Mouse (Mus musculus) hindbrain, embryonic 16.5 days (tissue): Measurements from ENCODE around the gene Gm28230. TPM values are rescaled to one million over a fixed set of nuclear protein-coding genes. Genes with fewer than 3 reads are reported as not detected.
A peak's percentile ranks its signal among the peaks of the same experiment; 100 is the strongest.

ENCODE experiments used
- ATAC-seq: fragments of 200-750 bp; cut with Nextera tagmentation; 2 replicates; pipeline ENCODE4 v1.8.0; 2017; ENCODE audit warnings: moderate TSS enrichment, moderate library complexity
- H3K27ac ChIP-seq: fragments of 300-500 bp; sonication (generic); 2 replicates; pipeline ENCODE4 v1.5.1; 2014; ENCODE audit warnings: low read depth, mild to moderate bottlenecking, control low read depth, low read length, moderate library complexity
- H3K27me3 ChIP-seq: fragments of 300-500 bp; sonication (generic); replicated peaks from 2 replicates; pipeline ENCODE4 v1.6.1; 2014; ENCODE audit warnings: low read length; ENCODE audit not compliant: control insufficient read depth, insufficient read depth
- H3K36me3 ChIP-seq: fragments of 300-500 bp; sonication (generic); 2 replicates; pipeline ENCODE4 v1.6.1; 2014; ENCODE audit warnings: mild to moderate bottlenecking, low read length, moderate library complexity, mixed read lengths; ENCODE audit not compliant: control insufficient read depth, insufficient read depth
- H3K4me1 ChIP-seq: fragments of 300-500 bp; sonication (generic); 2 replicates; pipeline ENCODE4 v1.6.1; 2014; ENCODE audit warnings: low read depth, low read length; ENCODE audit not compliant: control insufficient read depth, insufficient read depth
- H3K4me2 ChIP-seq: fragments of 300-500 bp; sonication (generic); 2 replicates; pipeline ENCODE4 v1.6.1; 2014; ENCODE audit warnings: mild to moderate bottlenecking, low read length, control low read depth, moderate library complexity
- H3K4me3 ChIP-seq: fragments of 300-500 bp; sonication (generic); 2 replicates; pipeline ENCODE4 v1.5.1; 2014; ENCODE audit warnings: mild to moderate bottlenecking, low read length, control low read depth, moderate library complexity
- H3K9ac ChIP-seq: fragments of 300-500 bp; sonication (generic); 2 replicates; pipeline ENCODE4 v1.6.1; 2014; ENCODE audit warnings: low read depth, mild to moderate bottlenecking, control low read depth, low read length, moderate library complexity
- H3K9me3 ChIP-seq: fragments of 300-500 bp; sonication (generic); 2 replicates; pipeline ENCODE4 v1.6.1; 2014; ENCODE audit warnings: mild to moderate bottlenecking, low read length, moderate library complexity; ENCODE audit not compliant: control insufficient read depth
- WGBS: fragments of 180-500 bp; shearing (Covaris S2); extraction: QIAGEN DNeasy Blood & Tissue Kit; methylation state at CpG from one replicate; pipeline ENCODE4 v1.1.7; 2014; 5-methylcytosine and 5-hydroxymethylcytosine counted together
- polyA plus RNA-seq: library from polyadenylated mRNA; unstranded; fragments of >200 nt; fragmentation: Nextera tagmentation; extraction: Ambion mirVana; gene quantifications from 2 replicates; pipeline ENCODE4 v1.2.1, GENCODE M21; 2015

Gm28230 gene
- polyA plus RNA-seq, 1 experiment from 2014 or later: 0.45 TPM

- H3K4me1 ChIP-seq: peaks cover 14% of the 10 kb centered on the region
Observed at GRCm38 (mm10) chr2:74707599-74707998, 18.9 kb upstream of the Gm28230 start.

DNA sequence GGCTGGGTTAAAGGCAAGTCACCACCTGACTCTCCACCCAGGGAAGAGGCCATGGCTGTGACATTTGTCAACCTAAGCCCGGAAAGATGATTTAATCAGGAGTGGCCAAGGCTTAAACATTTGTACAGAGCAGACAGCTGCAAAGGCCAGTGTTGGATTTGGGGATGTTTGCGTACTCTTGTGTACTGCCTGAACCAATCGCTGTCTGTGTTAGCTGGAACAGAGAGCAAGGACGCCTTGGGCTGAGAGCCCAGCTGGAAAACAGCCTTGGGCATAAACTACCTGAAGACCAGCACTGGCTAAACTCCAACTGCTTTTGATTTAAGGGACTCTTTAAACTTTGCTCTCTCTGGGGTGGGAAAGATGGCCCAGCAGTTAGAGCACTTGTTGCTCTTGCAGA, 17.9 kb upstream of the Gm28230 start:
- Histone ChIP-seq H3K27ac (no peak overlapping the region), H3K4me1 (peaks cover 14% of the 10 kb centered on the region), H3K4me2 (no peak overlapping the region), H3K27me3 (peaks cover 58% of the 10 kb centered on the region), H3K36me3 (no peaks in the 10 kb centered on the region), H3K9ac (no peak overlapping the region), H3K9me3 (no peaks in the 10 kb centered on the region), H3K4me3 (no peak overlapping the region)
- no peak for ATAC-seq
- WGBS: 10% methylated on average over 4 of the region's 4 CpGs

More at GRCm38 (mm10) chr2:74707599-74707998, 18.9 kb upstream of the Gm28230 start:
- Histone ChIP-seq H3K27me3 (peaks cover 58% of the 10 kb centered on the region), H3K9ac (no peak overlapping the region), H3K9me3 (no peaks in the 10 kb centered on the region), H3K4me3 (no peak overlapping the region), H3K36me3 (no peaks in the 10 kb centered on the region), H3K27ac (no peak overlapping the region), H3K4me2 (no peak overlapping the region)
- ATAC-seq: no peak
- 10% methylated on average over 7 of the region's 7 CpGs for WGBS

DNA sequence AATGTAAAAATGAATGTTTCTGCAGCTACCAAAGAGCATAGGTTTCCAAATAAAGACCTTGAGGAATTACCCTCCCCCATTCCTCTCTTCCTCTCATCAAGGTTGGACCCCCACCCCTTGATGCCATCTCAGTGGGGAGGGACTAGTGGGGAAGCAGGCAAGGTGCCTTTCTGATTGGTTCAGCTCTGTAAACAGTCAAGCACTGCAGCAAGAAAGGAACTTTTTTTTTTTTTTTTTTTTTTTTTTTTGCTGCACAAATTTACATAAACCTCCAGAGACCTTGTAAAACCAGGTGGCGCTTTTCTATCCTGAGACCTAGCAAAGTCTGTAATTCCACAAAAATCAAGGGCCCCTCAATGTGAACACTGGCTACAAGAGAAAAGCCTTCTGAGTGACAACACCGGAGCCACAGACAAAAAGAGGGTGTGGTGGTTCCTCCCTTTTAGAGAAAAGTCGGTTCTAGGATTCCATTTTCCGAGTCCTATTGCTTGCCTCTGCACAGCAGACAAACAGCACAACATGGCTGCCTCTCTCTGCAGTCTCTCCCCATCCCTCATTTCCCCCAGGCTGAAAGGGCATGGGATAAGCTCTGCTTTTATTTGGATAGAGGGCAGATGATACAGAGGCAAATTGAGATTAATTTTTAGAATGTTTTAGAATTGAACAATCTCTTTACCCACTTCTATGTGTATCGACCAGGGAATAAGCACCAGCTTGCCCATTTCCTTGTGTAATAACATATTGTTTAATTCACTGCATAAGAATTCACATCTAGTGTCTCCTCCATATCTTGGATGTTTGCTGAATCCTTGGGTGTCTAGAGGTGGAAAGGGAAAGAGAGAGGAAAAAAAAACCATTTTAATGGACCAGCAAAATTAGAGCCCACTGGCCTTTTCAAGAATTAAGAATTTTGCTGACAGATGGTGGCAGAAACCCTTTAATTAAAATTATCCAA, 16.8 kb upstream of the Gm28230 start:
- no peaks in the 10 kb centered on the region for H3K36me3 ChIP-seq
- H3K9me3 ChIP-seq: no peaks in the 10 kb centered on the region
- H3K9ac ChIP-seq: no peak overlapping the region
- no peak overlapping the region for H3K4me3 ChIP-seq
- peaks cover 56% of the 10 kb centered on the region for H3K27me3 ChIP-seq
- H3K27ac ChIP-seq: no peak overlapping the region
- ATAC-seq: no peak
- 4% methylated on average over 5 of the region's 5 CpGs for WGBS
- peaks cover 14% of the 10 kb centered on the region for H3K4me1 ChIP-seq
- H3K4me2 ChIP-seq: no peak overlapping the region

DNA sequence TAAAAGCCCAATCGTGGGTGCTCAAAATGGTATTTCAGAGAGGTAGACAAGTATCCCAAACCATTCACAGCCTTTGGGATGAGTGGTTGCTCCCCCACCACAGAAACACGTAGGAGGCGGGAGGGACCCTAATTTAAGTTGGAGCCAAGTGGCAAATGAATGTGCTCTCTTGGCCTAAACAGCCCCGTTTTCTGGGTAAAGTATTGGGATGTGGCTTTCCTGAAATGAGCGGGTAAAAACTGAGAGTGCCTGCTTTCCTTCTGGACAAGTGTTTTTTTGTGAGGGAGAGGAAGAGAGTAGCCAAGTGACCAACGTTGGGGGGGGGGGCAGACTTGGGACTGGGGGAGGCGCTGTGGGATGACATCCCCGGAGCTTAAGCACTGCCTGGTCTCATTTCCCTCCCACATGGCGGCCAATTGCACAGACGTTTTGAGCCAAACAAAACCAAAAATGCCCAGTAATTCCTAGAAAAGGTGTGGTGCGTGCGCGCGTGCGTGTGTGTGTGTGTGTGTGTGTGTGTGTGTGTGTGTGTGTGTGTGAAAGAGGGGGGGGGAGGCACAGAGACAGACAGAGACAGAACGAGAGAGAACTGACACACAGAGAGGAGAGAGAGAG, 15.5 kb upstream of the Gm28230 start:
- Histone ChIP-seq H3K4me1 (peaks cover 5% of the 10 kb centered on the region; the same call in 1 of the 2 replicates), H3K36me3 (no peaks in the 10 kb centered on the region), H3K9me3 (no peaks in the 10 kb centered on the region), H3K27me3 (peaks cover 63% of the 10 kb centered on the region), H3K9ac (no peak overlapping the region), H3K4me2 (peak overlapping the region; percentile 14; the same call in 1 of the 2 replicates), H3K4me3 (no peak overlapping the region), H3K27ac (no peak overlapping the region)
- ATAC-seq: no peak
- under 1% methylated on average over 16 of the region's 16 CpGs for WGBS

GRCm38 (mm10) chr2:74711721-74712621, 14.6 kb upstream of the Gm28230 start, which contains the start of the genes Hoxd3 and Hoxd4:
Gene Hoxd3, plus strand, starts transcription at chr2:74711927.
Gene Hoxd4, plus strand, starts transcription at chr2:74711929.
- Histone ChIP-seq H3K4me1 (peaks cover 7% of the 10 kb centered on the region; the same call in 1 of the 2 replicates), H3K4me3 (peak within 1 kb of the TSS; percentile 36), H3K9ac (peak within 1 kb of the TSS; percentile 42), H3K36me3 (no peaks in the 10 kb centered on the region), H3K27ac (peak within 1 kb of the TSS; percentile 41), H3K4me2 (peak within 1 kb of the TSS; percentile 38), H3K27me3 (peaks cover 63% of the 10 kb centered on the region), H3K9me3 (no peaks in the 10 kb centered on the region)
- 0 out of 2 replicates have a peak, but pooled peaks have one; percentile 25 for ATAC-seq
- under 1% methylated on average over 64 of the region's 65 CpGs for WGBS

DNA sequence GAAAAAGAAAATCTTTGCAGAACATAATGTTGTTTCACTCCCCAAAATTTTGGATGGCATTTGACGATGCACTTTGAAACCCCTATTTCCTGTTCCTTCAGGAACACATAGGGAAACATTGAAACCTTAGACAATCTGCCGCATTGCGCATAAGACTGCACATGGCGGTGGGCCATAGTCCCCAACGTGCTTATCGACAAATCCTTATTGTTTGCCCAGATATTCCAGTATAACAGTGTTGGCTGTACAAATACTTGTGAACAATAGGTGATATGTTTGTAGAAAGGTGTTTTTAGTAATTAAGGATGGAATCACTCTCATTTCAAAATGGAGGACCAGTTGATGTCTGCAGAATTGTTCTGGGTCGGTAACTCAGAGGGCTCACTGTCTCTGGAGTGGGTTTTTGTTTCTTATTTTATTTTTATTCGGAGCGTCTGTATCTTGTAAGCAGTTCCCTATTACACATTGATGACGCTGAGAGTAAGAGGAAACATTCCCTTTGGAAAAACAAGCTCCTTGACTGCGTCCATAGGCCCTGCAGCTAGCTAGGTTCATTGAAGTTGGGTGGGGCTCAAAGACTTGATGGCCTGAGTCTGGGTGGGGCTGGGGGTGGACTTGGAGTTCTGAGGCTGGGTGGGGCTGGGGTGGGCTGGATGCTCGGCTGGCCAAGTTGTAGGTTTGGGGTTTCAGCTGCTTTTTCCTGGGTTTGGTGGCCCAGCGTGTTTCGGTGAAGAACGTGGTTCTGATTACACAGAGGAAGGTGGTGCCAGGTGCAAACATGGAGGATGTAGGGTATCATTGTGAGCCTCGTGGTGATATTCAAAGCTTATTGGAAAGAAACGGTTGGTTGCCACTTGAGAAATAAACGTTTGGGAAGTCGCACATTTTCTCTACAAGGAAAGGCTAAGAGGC, 13.0 kb upstream of the Gm28230 start:
- WGBS: 7% methylated on average over 19 of the region's 19 CpGs
- Histone ChIP-seq H3K9ac (no peak overlapping the region), H3K27me3 (peaks cover 60% of the 10 kb centered on the region), H3K9me3 (no peaks in the 10 kb centered on the region), H3K4me1 (peaks cover 7% of the 10 kb centered on the region; the same call in 1 of the 2 replicates), H3K4me2 (no peak overlapping the region), H3K36me3 (no peaks in the 10 kb centered on the region), H3K27ac (no peak overlapping the region), H3K4me3 (peak overlapping the region; percentile 16)
- no peak for ATAC-seq

- Histone ChIP-seq H3K27ac (no peak overlapping the region), H3K4me2 (no peak overlapping the region), H3K4me1 (peaks cover 7% of the 10 kb centered on the region; the same call in 1 of the 2 replicates), H3K4me3 (peak overlapping the region; percentile 16), H3K36me3 (no peaks in the 10 kb centered on the region), H3K27me3 (peaks cover 58% of the 10 kb centered on the region), H3K9ac (no peak overlapping the region), H3K9me3 (no peaks in the 10 kb centered on the region)
- 5% methylated on average over 18 of the region's 18 CpGs for WGBS
- ATAC-seq: no peak
Observed at GRCm38 (mm10) chr2:74714156-74714789, 12.3 kb upstream of the Gm28230 start.
